Mouse (Mus musculus) midbrain, embryonic 13.5 days (tissue): ENCODE data around the gene Edn2. TPM values are rescaled to one million over a fixed set of nuclear protein-coding genes. Genes with fewer than 3 reads are reported as not detected.

Source experiments
- ATAC-seq: fragments of 200-750 bp; cut with Nextera tagmentation; 2 replicates; pipeline ENCODE4 v1.8.0; 2017; ENCODE audit warnings: mild to moderate bottlenecking, moderate TSS enrichment, moderate library complexity
- H3K27ac ChIP-seq: fragments of 300-500 bp; sonication (generic); 2 replicates; pipeline ENCODE4 v1.5.1; 2015; ENCODE audit warnings: inconsistent platforms, mild to moderate bottlenecking, moderate library complexity
- H3K27me3 ChIP-seq: fragments of 300-500 bp; sonication (generic); 2 replicates; pipeline ENCODE4 v1.6.1; 2015; ENCODE audit warnings: mild to moderate bottlenecking, inconsistent platforms
- H3K36me3 ChIP-seq: fragments of 300-500 bp; sonication (generic); 2 replicates; pipeline ENCODE4 v1.6.1; 2015; ENCODE audit warnings: mild to moderate bottlenecking, inconsistent platforms
- H3K4me1 ChIP-seq: fragments of 300-500 bp; sonication (generic); replicated peaks from 2 replicates; pipeline ENCODE4 v1.6.1; 2015; ENCODE audit warnings: inconsistent platforms
- H3K4me2 ChIP-seq: fragments of 300-500 bp; sonication (generic); replicated peaks from 2 replicates; pipeline ENCODE4 v1.6.1; 2015; ENCODE audit warnings: moderate library complexity, mild to moderate bottlenecking, inconsistent platforms
- H3K4me3 ChIP-seq: fragments of 300-500 bp; sonication (generic); replicated peaks from 2 replicates; pipeline ENCODE4 v1.5.1; 2015; ENCODE audit warnings: mild to moderate bottlenecking, inconsistent platforms
- H3K9ac ChIP-seq: fragments of 300-500 bp; sonication (generic); replicated peaks from 2 replicates; pipeline ENCODE4 v1.6.1; 2015; ENCODE audit warnings: mild to moderate bottlenecking, inconsistent platforms
- H3K9me3 ChIP-seq: fragments of 300-500 bp; sonication (generic); 2 replicates; pipeline ENCODE4 v1.6.1; 2016; ENCODE audit warnings: mild to moderate bottlenecking, inconsistent platforms
- WGBS: fragments of 180-500 bp; shearing (Covaris S2); methylation state at CpG from one replicate; pipeline ENCODE4 v1.1.7; 2015; 5-methylcytosine and 5-hydroxymethylcytosine counted together
- polyA plus RNA-seq: library from polyadenylated mRNA; unstranded; fragments of >200 nt; fragmentation: Nextera tagmentation; extraction: Ambion mirVana; gene quantifications from 2 replicates; pipeline ENCODE4 v1.2.1, GENCODE M21; 2015

Edn2 gene
- polyA plus RNA-seq, 1 experiment from 2014 or later = not detected

DNA sequence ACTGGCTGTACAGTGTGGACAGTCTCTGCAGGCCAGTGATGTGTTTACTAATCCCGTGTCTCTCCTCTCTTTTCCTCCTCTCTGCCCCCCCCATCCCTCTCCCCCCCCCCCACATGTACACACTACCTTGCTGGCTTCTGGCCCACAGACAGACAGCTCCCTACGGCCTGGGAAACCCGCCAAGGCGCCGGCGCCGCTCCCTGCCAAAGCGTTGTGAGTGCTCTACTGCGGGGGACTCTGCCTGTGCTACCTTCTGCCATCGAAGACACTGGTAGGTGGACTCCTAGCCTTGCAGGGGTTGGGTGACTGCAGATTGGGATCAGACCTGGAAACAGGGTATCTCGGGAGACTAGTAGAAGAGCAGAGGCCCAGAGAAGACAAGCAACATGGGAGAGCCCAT lies 2.2 kb downstream of the Edn2 start:
- WGBS = 71% methylated on average over 11 of the region's 11 CpGs
- no peaks in the 10 kb centered on the region for H3K36me3 ChIP-seq
- H3K9me3 ChIP-seq = no peaks in the 10 kb centered on the region
- ATAC-seq = peak; percentile 43
- no peak overlapping the region for H3K27ac ChIP-seq
- H3K9ac ChIP-seq = no peak overlapping the region
- H3K4me2 ChIP-seq = no peak overlapping the region
- H3K4me1 ChIP-seq = peaks cover 16% of the 10 kb centered on the region
- no peaks in the 10 kb centered on the region for H3K27me3 ChIP-seq
- no peak overlapping the region for H3K4me3 ChIP-seq

- Histone ChIP-seq H3K4me3 (no peak overlapping the region), H3K4me1 (peaks cover 10% of the 10 kb centered on the region), H3K36me3 (no peaks in the 10 kb centered on the region), H3K9ac (no peak overlapping the region), H3K4me2 (no peak overlapping the region), H3K27ac (no peak overlapping the region), H3K9me3 (no peaks in the 10 kb centered on the region), H3K27me3 (no peaks in the 10 kb centered on the region)
- 89% methylated on average over 5 of the region's 5 CpGs for WGBS
- ATAC-seq = no peak
Observed at GRCm38 (mm10) chr4:120164316-120164715, 3.3 kb downstream of the Edn2 start.

- Histone ChIP-seq H3K27me3 (no peaks in the 10 kb centered on the region), H3K4me2 (no peak overlapping the region), H3K27ac (no peak overlapping the region), H3K36me3 (no peaks in the 10 kb centered on the region), H3K9me3 (no peaks in the 10 kb centered on the region), H3K4me1 (peaks cover 18% of the 10 kb centered on the region), H3K4me3 (no peak overlapping the region), H3K9ac (no peak overlapping the region)
- no peak for ATAC-seq
- 96% methylated on average over 6 of the region's 6 CpGs for WGBS
Observed at GRCm38 (mm10) chr4:120167778-120168177, 6.8 kb downstream of the Edn2 start.

DNA sequence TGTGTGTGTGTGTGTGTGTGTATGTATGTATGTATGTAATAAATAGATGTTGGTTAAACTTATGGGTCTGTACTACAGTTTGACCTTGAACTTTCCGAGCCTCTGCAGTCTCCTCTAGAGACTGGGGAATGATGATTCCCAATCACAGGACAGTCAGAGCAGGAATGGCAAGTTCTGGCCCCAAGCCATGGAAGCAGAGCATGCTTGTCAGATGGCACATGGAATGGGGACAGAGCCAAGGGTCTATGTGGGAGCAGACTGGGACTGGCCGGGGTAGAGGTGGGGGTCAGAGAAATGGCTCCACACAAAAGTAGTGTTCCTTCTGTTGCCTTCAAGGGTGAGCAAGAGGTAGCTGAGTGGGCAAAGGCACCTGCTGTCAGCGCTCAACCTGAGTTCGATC lies 7.3 kb downstream of the Edn2 start:
- ATAC-seq = no peak
- Histone ChIP-seq H3K4me3 (no peak overlapping the region), H3K27me3 (no peaks in the 10 kb centered on the region), H3K4me1 (peaks cover 18% of the 10 kb centered on the region), H3K36me3 (no peaks in the 10 kb centered on the region), H3K9me3 (no peaks in the 10 kb centered on the region), H3K4me2 (no peak overlapping the region), H3K27ac (no peak overlapping the region), H3K9ac (no peak overlapping the region)
- 94% methylated on average over 4 of the region's 4 CpGs for WGBS

GRCm38 (mm10) chr4:120170387-120170936 lies 9.5 kb downstream of the Edn2 start:
- Histone ChIP-seq H3K27ac (no peak overlapping the region), H3K4me2 (no peak overlapping the region), H3K9me3 (no peaks in the 10 kb centered on the region), H3K36me3 (no peaks in the 10 kb centered on the region), H3K27me3 (no peaks in the 10 kb centered on the region), H3K9ac (no peak overlapping the region), H3K4me1 (peaks cover 18% of the 10 kb centered on the region), H3K4me3 (no peak overlapping the region)
- 81% methylated on average over 9 of the region's 9 CpGs for WGBS
- ATAC-seq = no peak

- Histone ChIP-seq H3K27me3 (no peaks in the 10 kb centered on the region), H3K9me3 (no peaks in the 10 kb centered on the region), H3K9ac (no peak overlapping the region), H3K27ac (peak overlapping the region; percentile 61), H3K4me2 (no peak overlapping the region), H3K36me3 (no peaks in the 10 kb centered on the region), H3K4me3 (no peak overlapping the region), H3K4me1 (peaks cover 18% of the 10 kb centered on the region)
- peak; percentile 94 for ATAC-seq
- WGBS = 20% methylated on average over 7 of the region's 7 CpGs
Observed at GRCm38 (mm10) chr4:120172050-120172684, 11.2 kb downstream of the Edn2 start.

GRCm38 (mm10) chr4:120179123-120179522 lies 18.1 kb downstream of the Edn2 start:
- no peak overlapping the region for H3K9ac ChIP-seq
- H3K27ac ChIP-seq = no peak overlapping the region
- ATAC-seq = no peak
- 87% methylated on average over 4 of the region's 4 CpGs for WGBS
- no peak overlapping the region for H3K4me3 ChIP-seq
- H3K36me3 ChIP-seq = no peaks in the 10 kb centered on the region
- no peak overlapping the region for H3K4me2 ChIP-seq
- H3K27me3 ChIP-seq = no peaks in the 10 kb centered on the region; the same call in 1 of the 2 replicates
- no peaks in the 10 kb centered on the region for H3K9me3 ChIP-seq
- H3K4me1 ChIP-seq = no peaks in the 10 kb centered on the region

DNA sequence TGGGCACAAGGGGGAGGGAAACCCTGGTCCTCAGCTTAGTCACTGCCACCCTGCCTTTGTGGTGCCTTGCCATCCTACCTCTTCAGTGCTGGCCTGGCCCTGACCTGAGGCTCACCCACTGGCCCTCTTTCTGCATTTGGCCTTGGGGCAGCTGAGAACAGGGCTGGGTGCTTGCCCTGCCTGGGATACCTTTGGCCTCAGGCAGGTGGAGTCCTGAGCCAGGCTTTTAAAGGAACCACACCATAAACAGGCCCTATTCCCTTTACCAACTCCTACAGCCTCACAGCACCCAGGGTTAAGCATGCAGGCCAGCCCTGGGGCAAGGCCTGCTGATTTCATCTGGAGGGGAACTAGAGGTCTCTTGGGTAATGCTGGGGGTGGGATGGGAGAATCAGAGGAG lies 19.5 kb downstream of the Edn2 start:
- H3K9me3 ChIP-seq = no peaks in the 10 kb centered on the region
- H3K27ac ChIP-seq = no peak overlapping the region
- no peaks in the 10 kb centered on the region for H3K4me1 ChIP-seq
- ATAC-seq = no peak
- H3K36me3 ChIP-seq = no peaks in the 10 kb centered on the region
- H3K9ac ChIP-seq = no peak overlapping the region
- no peak overlapping the region for H3K4me2 ChIP-seq
- no peak overlapping the region for H3K4me3 ChIP-seq
- no peaks in the 10 kb centered on the region; the same call in 1 of the 2 replicates for H3K27me3 ChIP-seq

DNA sequence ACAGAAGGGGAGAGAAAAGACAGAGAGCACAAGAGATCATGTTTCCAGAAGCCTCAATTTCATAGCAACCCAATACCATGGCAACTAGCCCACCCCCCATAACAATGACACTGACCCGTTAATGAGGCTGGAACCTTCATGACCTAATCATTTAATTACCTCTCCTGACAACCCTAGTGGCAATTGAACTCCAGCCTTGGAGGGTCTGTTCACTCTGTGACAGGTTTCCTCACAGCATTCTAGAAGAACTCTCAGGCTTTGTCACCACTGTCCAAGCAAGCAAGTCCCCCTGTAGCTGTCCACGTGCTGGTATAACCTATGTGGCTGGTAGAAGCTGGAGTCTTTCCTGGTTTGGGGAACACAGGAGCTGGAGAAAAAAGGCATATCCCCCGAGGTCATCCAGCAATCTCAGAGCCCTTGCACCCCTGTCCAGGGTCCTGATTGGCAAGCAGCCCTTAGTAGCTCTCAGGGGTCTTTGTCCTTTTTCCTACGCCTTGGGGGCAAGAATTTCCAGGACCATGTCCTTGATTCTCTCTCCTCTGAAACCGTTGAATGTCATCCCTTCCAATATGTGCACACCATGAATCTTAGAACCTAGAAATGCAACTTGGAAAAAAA lies 23.5 kb downstream of the Edn2 start:
- no peak overlapping the region for H3K9ac ChIP-seq
- H3K4me1 ChIP-seq = peaks cover 10% of the 10 kb centered on the region; the same call in 1 of the 2 replicates
- no peaks in the 10 kb centered on the region for H3K36me3 ChIP-seq
- no peak overlapping the region for H3K4me3 ChIP-seq
- 30% methylated on average over 5 of the region's 5 CpGs for WGBS
- no peak overlapping the region for H3K27ac ChIP-seq
- H3K27me3 ChIP-seq = no peaks in the 10 kb centered on the region; the same call in 1 of the 2 replicates
- H3K4me2 ChIP-seq = no peak overlapping the region
- no peak for ATAC-seq
- no peaks in the 10 kb centered on the region for H3K9me3 ChIP-seq

GRCm38 (mm10) chr4:120186441-120186840 lies 25.4 kb downstream of the Edn2 start:
- ATAC-seq = no peak
- WGBS = 91% methylated on average over 1 of the region's 1 CpGs
- Histone ChIP-seq H3K9me3 (no peaks in the 10 kb centered on the region), H3K27me3 (no peaks in the 10 kb centered on the region; the same call in 1 of the 2 replicates), H3K4me1 (peaks cover 17% of the 10 kb centered on the region; the same call in 1 of the 2 replicates), H3K4me2 (no peak overlapping the region), H3K4me3 (no peak overlapping the region), H3K36me3 (no peaks in the 10 kb centered on the region), H3K27ac (no peak overlapping the region), H3K9ac (no peak overlapping the region)

DNA sequence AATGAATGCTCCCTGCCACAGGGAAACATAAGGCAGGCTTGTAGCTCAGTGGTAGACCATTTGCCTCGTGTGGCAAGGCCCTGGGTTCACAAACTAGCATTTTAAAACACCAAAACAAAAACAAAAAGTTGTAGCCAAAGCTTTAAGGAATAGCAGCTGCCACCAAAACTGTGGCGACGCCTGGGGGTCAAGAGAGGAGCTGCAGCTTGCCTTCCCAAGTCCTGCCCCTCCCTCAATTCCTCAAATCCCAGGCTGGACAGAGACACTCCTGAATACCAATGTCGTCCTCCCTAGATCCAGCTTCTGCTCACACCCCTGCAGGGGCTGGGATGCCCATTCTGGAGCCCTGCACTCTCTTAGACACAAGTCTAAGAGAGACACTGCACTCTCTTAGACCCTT lies 25.9 kb downstream of the Edn2 start:
- Histone ChIP-seq H3K9ac (no peak overlapping the region), H3K4me2 (no peak overlapping the region), H3K4me3 (no peak overlapping the region), H3K36me3 (no peaks in the 10 kb centered on the region), H3K27me3 (no peaks in the 10 kb centered on the region; the same call in 1 of the 2 replicates), H3K9me3 (no peaks in the 10 kb centered on the region), H3K27ac (no peak overlapping the region), H3K4me1 (peaks cover 17% of the 10 kb centered on the region; the same call in 1 of the 2 replicates)
- ATAC-seq = no peak
- WGBS = 4% methylated on average over 4 of the region's 4 CpGs

DNA sequence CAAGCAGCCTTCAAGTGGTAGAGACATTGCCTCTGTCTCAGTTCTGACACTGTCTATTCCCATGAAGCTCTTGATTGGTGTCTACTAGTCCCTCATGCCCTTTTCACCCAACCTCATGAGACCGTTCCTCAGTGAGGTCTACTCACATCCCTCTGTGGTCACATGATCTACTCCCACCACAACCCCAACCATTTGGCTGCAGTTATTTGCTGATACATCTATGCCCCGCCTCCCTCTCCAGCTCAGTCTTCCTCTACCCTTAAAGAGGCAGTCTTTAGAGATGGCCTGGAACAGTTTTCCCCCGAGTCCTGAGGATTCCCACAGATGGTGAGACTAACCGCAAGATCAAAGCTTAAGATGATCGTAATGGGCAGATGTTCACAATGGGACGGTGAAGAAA lies 27.2 kb downstream of the Edn2 start:
- ATAC-seq = peak; percentile 18; the same call in 1 of the 2 replicates
- Histone ChIP-seq H3K4me2 (no peak overlapping the region), H3K9ac (no peak overlapping the region), H3K9me3 (no peaks in the 10 kb centered on the region), H3K27ac (no peak overlapping the region), H3K27me3 (no peaks in the 10 kb centered on the region; the same call in 1 of the 2 replicates), H3K36me3 (no peaks in the 10 kb centered on the region), H3K4me1 (peaks cover 17% of the 10 kb centered on the region; the same call in 1 of the 2 replicates), H3K4me3 (no peak overlapping the region)
- WGBS = 84% methylated on average over 6 of the region's 6 CpGs
